In genomic region chr14:19927156-19927555, GRCm38 (mm10) we compare ENCODE assay signal across 17 mouse cellular contexts.
"Had no signal": no experiment of that assay in that cellular context is flagged by ENCODE, and none has a peak within 500 bp of the region (broad histone marks: within the 10 kb centered on the region; RNA-seq: fewer than 3 reads in every experiment).

No protein-coding gene starts in this region.

- DNase-seq: kidney, postnatal 14 days; kidney, postnatal 4 days; liver, postnatal 0 days; lung, embryonic 14.5 days; retina, postnatal 1 day; right cerebral cortex, postnatal 25 days; spleen, adult 18-20 months; thymus, postnatal 36 days had no signal

- H3K4me3 ChIP-seq: limb, embryonic 10.5 days; limb, embryonic 13.5 days; midbrain, embryonic 12.5 days; midbrain, embryonic 15.5 days; neural tube, embryonic 13.5 days; stomach, embryonic 15.5 days had no signal

- ATAC-seq: lung, postnatal 0 days; midbrain, embryonic 15.5 days had no signal

- H3K27ac ChIP-seq: limb, embryonic 10.5 days; limb, embryonic 13.5 days; liver, embryonic 14.5 days; macrophage; midbrain, embryonic 12.5 days; midbrain, embryonic 15.5 days; neural tube, embryonic 13.5 days; stomach, embryonic 15.5 days had no signal

- H3K4me2 ChIP-seq: limb, embryonic 13.5 days; lung, embryonic 14.5 days; midbrain, embryonic 12.5 days; midbrain, embryonic 15.5 days; neural tube, embryonic 13.5 days; stomach, embryonic 15.5 days had no signal

- H3K9me3 ChIP-seq: limb, embryonic 10.5 days; midbrain, embryonic 12.5 days; midbrain, embryonic 15.5 days; stomach, embryonic 15.5 days had no signal

- H3K27me3 ChIP-seq: limb, embryonic 13.5 days; midbrain, embryonic 12.5 days; midbrain, embryonic 15.5 days; neural tube, embryonic 13.5 days; stomach, embryonic 15.5 days had no signal

- H3K9ac ChIP-seq: limb, embryonic 13.5 days; liver, embryonic 14.5 days; liver, postnatal 0 days; lung, embryonic 14.5 days; midbrain, embryonic 12.5 days; midbrain, embryonic 15.5 days; neural tube, embryonic 13.5 days; stomach, embryonic 15.5 days had no signal

- H3K4me1 ChIP-seq: limb, embryonic 10.5 days; neural tube, embryonic 13.5 days; stomach, embryonic 15.5 days had no signal

- H3K36me3 ChIP-seq: midbrain, embryonic 15.5 days; stomach, embryonic 15.5 days had no signal
